ENCODE assay signal across 18 mouse cellular contexts in the genomic region with DNA sequence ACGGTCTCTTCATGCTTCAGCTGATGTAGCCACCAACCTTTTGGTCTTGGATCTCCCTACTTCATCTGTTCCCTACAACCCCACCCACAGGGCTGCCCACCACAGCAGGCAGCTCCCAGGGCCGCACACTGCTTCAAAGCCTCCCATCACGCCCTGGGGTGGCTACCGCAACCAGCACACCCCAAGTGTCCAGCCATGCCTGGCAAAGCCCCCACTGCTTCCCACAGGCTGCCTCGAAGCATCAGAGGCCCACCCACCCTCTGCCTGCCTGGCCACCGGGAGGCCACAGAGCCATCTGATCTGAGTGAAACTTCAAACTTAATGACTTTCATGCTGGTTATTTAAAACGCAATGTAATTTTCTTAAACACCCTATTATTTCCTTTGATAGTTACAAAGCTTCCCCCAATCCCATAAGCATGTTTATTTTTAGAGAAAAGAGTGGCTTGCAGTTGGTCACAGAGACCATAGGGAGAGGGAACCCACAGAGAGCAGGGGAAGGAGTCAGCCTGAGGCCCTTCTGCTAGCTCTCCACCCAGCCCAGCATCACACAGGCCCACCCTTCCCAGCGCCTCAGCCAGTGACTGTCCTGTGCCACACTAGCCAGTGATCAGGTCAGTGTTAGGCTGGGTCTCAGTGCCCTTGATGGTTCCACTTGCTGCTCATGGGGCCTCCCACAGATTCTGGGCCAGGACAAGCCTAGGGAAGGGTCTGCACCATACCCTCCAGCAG. TPM values are rescaled to one million over a fixed set of nuclear protein-coding genes. Genes with fewer than 3 reads are reported as not detected.
DNase-seq lines count a peak whose midpoint lies in the region; ATAC-seq and TF ChIP-seq lines count a peak whose summit lies in the region.
"Had no signal": no experiment of that assay in that cellular context is flagged by ENCODE, and none has a peak within 500 bp of the region (broad histone marks: within the 10 kb centered on the region; RNA-seq: fewer than 3 reads in every experiment).

No protein-coding gene starts in this region.

- intact Hi-C loops in heart, postnatal 10 days (cut with DNase I) = no loop called here

- H3K36me3 ChIP-seq in heart, embryonic 16.5 days (ENCODE audit: control insufficient read depth, insufficient read depth) = no peaks in the 10 kb centered on the region
- H3K36me3 ChIP-seq in spleen, adult 2 months (ENCODE audit: control insufficient read depth, insufficient read depth, low read length) = no peaks in the 10 kb centered on the region; the same call in 1 of the 2 replicates
- no peaks in the 10 kb centered on the region for H3K36me3 ChIP-seq in embryonic facial prominence, embryonic 14.5 days (ENCODE audit: control insufficient read depth, insufficient read depth, low read length)
- H3K36me3 ChIP-seq: limb, embryonic 13.5 days had no signal

- H3K9me3 ChIP-seq in heart, embryonic 16.5 days (replicated peaks; ENCODE audit: control insufficient read depth, low read length) = no peaks in the 10 kb centered on the region
- no peaks in the 10 kb centered on the region for H3K9me3 ChIP-seq in embryonic facial prominence, embryonic 14.5 days (ENCODE audit: control insufficient read depth, low read length)
- H3K9me3 ChIP-seq: limb, embryonic 13.5 days had no signal

- H3K27me3 ChIP-seq in heart, embryonic 16.5 days (ENCODE audit: control insufficient read depth, insufficient read depth, low read length) = no peaks in the 10 kb centered on the region
- no peaks in the 10 kb centered on the region for H3K27me3 ChIP-seq in spleen, adult 2 months (ENCODE audit: control insufficient read depth, insufficient read depth, low read length)
- H3K27me3 ChIP-seq in embryonic facial prominence, embryonic 14.5 days (replicated peaks; ENCODE audit: control insufficient read depth, insufficient read depth, low read length) = no peaks in the 10 kb centered on the region
- H3K27me3 ChIP-seq: limb, embryonic 13.5 days had no signal

- no peak for TF ChIP-seq POLR2A in spleen, adult 2 months (IDR thresholded peaks at IDR 0.05; ENCODE audit: low read depth, low read length)

- H3K4me1 ChIP-seq in heart, embryonic 16.5 days (ENCODE audit: control insufficient read depth, insufficient read depth, low read length) = peaks cover 41% of the 10 kb centered on the region
- H3K4me1 ChIP-seq in spleen, adult 2 months (ENCODE audit: control insufficient read depth, insufficient read depth, insufficient read length) = peaks cover 37% of the 10 kb centered on the region; the same call in 1 of the 2 replicates
- H3K4me1 ChIP-seq in embryonic facial prominence, embryonic 14.5 days (ENCODE audit: control insufficient read depth, insufficient read depth, low read length) = peaks cover 7% of the 10 kb centered on the region; the same call in 1 of the 2 replicates

- no peak for DNase-seq in heart, postnatal 10 days
- no peak for DNase-seq in spleen, adult 2 months (ENCODE audit: low read depth in 1 of 2, low spot score in 2 of 2)
- no peak for DNase-seq in spleen, adult 12 weeks (ENCODE audit: low spot score)
- peak; percentile 69 for DNase-seq in embryonic facial prominence, embryonic 14.5 days (ENCODE audit: low spot score)
- peak; percentile 29 to 55 for DNase-seq in thymus, postnatal 36 days
- no peak for DNase-seq in adrenal gland, adult 18-20 months (ENCODE audit: low spot score in 2 of 2)
- DNase-seq: cerebellum, postnatal 36 days; kidney, postnatal 25 days; liver, postnatal 0 days had no signal

- 86% methylated on average over 8 of the region's 8 CpGs for WGBS in heart, embryonic 16.5 days
- 72% methylated on average over 8 of the region's 8 CpGs for WGBS in spleen, adult 2 months
- 55% methylated on average over 8 of the region's 8 CpGs for WGBS in embryonic facial prominence, embryonic 14.5 days

- H3K9ac ChIP-seq in heart, embryonic 16.5 days (ENCODE audit: low read length) = 0 out of 2 replicates have a peak overlapping the region, but pooled peaks have one; percentile 3
- H3K9ac ChIP-seq in embryonic facial prominence, embryonic 14.5 days (ENCODE audit: low read depth, low read length) = no peak overlapping the region
- H3K9ac ChIP-seq: limb, embryonic 13.5 days; liver, postnatal 0 days had no signal

- no peak for ATAC-seq in heart, embryonic 16.5 days (replicated peaks; ENCODE audit: extremely low read depth, insufficient read depth, low FRiP score)
- peak; percentile 80 for ATAC-seq in embryonic facial prominence, embryonic 14.5 days (ENCODE audit: low read depth)
- ATAC-seq: CD4-positive, CD25-positive, alpha-beta regulatory T cell, adult 4 months; forebrain, embryonic 16.5 days; intestine, postnatal 0 days; liver, postnatal 0 days had no signal

- H3K4me2 ChIP-seq in heart, embryonic 16.5 days (ENCODE audit: low read depth, low read length) = no peak overlapping the region
- no peak overlapping the region for H3K4me2 ChIP-seq in embryonic facial prominence, embryonic 14.5 days (ENCODE audit: low read depth, low read length)
- H3K4me2 ChIP-seq: limb, embryonic 13.5 days had no signal

- H3K4me3 ChIP-seq in heart, embryonic 16.5 days (ENCODE audit: low read length) = no peak overlapping the region
- H3K4me3 ChIP-seq in spleen, adult 2 months (ENCODE audit: extremely low read depth, insufficient read depth, insufficient read length) = no peak overlapping the region
- no peak overlapping the region for H3K4me3 ChIP-seq in embryonic facial prominence, embryonic 14.5 days (ENCODE audit: low read depth, low read length)
- H3K4me3 ChIP-seq: limb, embryonic 13.5 days had no signal

- TF ChIP-seq CTCF in spleen, adult 2 months (IDR thresholded peaks at IDR 0.05; ENCODE audit: extremely low read depth, insufficient read depth, insufficient read length, insufficient replicate concordance) = no peak

- H3K27ac ChIP-seq in heart, embryonic 16.5 days (ENCODE audit: low read length) = no peak overlapping the region
- H3K27ac ChIP-seq in spleen, adult 2 months (ENCODE audit: insufficient read depth, low read length) = peak overlapping the region; percentile 58
- H3K27ac ChIP-seq in embryonic facial prominence, embryonic 14.5 days (replicated peaks; ENCODE audit: low read depth, low read length) = peak overlapping the region; percentile 50; the same call in 1 of the 2 replicates
- H3K27ac ChIP-seq: limb, embryonic 13.5 days had no signal

RNA-seq across cellular contexts. Expression of a gene that starts 10.9 kb away (rescaled TPM):
- polyA plus RNA-seq in heart, embryonic 16.5 days (2015; fragmentation: Nextera tagmentation; extraction: Ambion mirVana) = 29.0 and 65.0 TPM in 2 replicates
- 1 to 10 TPM; 3.3 to 6.2 TPM for total RNA-seq in heart, postnatal 10 days (2021)
- polyA plus RNA-seq in spleen, adult 2 months (2012; rRNA removed) = 139 and 165 TPM in 2 replicates
- polyA plus RNA-seq in embryonic facial prominence, embryonic 14.5 days (2014; fragmentation: Nextera tagmentation; extraction: Ambion mirVana) = 17.8 and 27.7 TPM in 2 replicates
- 10 to 100 TPM; 35.1 to 46.9 TPM for total RNA-seq in adrenal gland, adult 18-20 months (2021)

RNA-seq across cellular contexts. Expression of a gene that starts 40.1 kb away (rescaled TPM):
- 476 and 507 TPM in 2 replicates for polyA plus RNA-seq in heart, embryonic 16.5 days (2015; fragmentation: Nextera tagmentation; extraction: Ambion mirVana)
- total RNA-seq in heart, postnatal 10 days (2021) = 100 to 1,000 TPM; 239 to 266 TPM
- polyA plus RNA-seq in spleen, adult 2 months (2012; rRNA removed) = 4.5 and 6.3 TPM in 2 replicates
- polyA plus RNA-seq in embryonic facial prominence, embryonic 14.5 days (2014; fragmentation: Nextera tagmentation; extraction: Ambion mirVana) = 737 and 739 TPM in 2 replicates
- total RNA-seq in adrenal gland, adult 18-20 months (2021) = 100 to 1,000 TPM; 471 to 498 TPM

RNA-seq across cellular contexts. Expression of a gene that starts 58.1 kb away (rescaled TPM):
- not detected in 2 replicates for polyA plus RNA-seq in heart, embryonic 16.5 days (2015; fragmentation: Nextera tagmentation; extraction: Ambion mirVana)
- total RNA-seq in heart, postnatal 10 days (2021) = not detected
- polyA plus RNA-seq in spleen, adult 2 months (2012; rRNA removed) = not detected in 2 replicates
- not detected in 2 replicates for polyA plus RNA-seq in embryonic facial prominence, embryonic 14.5 days (2014; fragmentation: Nextera tagmentation; extraction: Ambion mirVana)
- total RNA-seq in adrenal gland, adult 18-20 months (2021) = not detected
- total RNA-seq: adrenal gland, postnatal 4 days; gastrocnemius, adult 8-10 months; layer of hippocampus, postnatal 14 days had no signal
- polyA plus RNA-seq: CD4-positive, CD25-positive, alpha-beta regulatory T cell, adult 4 months; forebrain, embryonic 16.5 days; hindbrain, embryonic 11.5 days; intestine, postnatal 0 days; limb, embryonic 13.5 days; liver, postnatal 0 days had no signal

Comparison
In these comparisons a context has a peak if more than half of its experiments do, and no peak if none do; other contexts are left out.
1. DNase-seq: peak in embryonic facial prominence, embryonic 14.5 days (single experiment) and thymus, postnatal 36 days (2 of 2); none in heart, postnatal 10 days (0 of 2), spleen, adult 2 months (0 of 2), spleen, adult 12 weeks (single experiment) and adrenal gland, adult 18-20 months (0 of 2).
2. RNA of a gene that starts 40.1 kb away (polyA plus RNA-seq): 737 to 739 TPM in embryonic facial prominence, embryonic 14.5 days and 476 to 507 TPM in heart, embryonic 16.5 days; 4.5 to 6.3 TPM in spleen, adult 2 months; every median in the first group is over 10 times any median in the second.